Mouse (Mus musculus): Measurements from ENCODE around the gene Tmem139.

The Tmem139 gene

GRCm38 (mm10) chr6:42261524-42262170 lies at the start of gene Tmem139:
TSS of gene Tmem139 (plus strand) at chr6:42261970.
- DNase-seq = no peak

GRCm38 (mm10) chr6:42215028-42215427 lies 46.7 kb upstream of the Tmem139 start, which contains the start of gene Tas2r144:
TSS of gene Tas2r144 (plus strand) at chr6:42215328.
- DNase-seq = no peak

- peak; percentile 3 for DNase-seq
Measured at GRCm38 (mm10) chr6:42222286-42222685, 39.5 kb upstream of the Tmem139 start.

GRCm38 (mm10) chr6:42225046-42225445 lies 36.7 kb upstream of the Tmem139 start:
- no peak for DNase-seq

GRCm38 (mm10) chr6:42227240-42228101 lies 34.3 kb upstream of the Tmem139 start:
- peak; percentile 62 for DNase-seq

GRCm38 (mm10) chr6:42229610-42230009 lies 32.2 kb upstream of the Tmem139 start:
- DNase-seq = no peak

GRCm38 (mm10) chr6:42231191-42231590 lies 30.6 kb upstream of the Tmem139 start:
- DNase-seq = no peak

- DNase-seq = no peak
Measured at GRCm38 (mm10) chr6:42237276-42237805, 24.4 kb upstream of the Tmem139 start.

GRCm38 (mm10) chr6:42241311-42242045 lies 20.3 kb upstream of the Tmem139 start:
- DNase-seq = no peak

GRCm38 (mm10) chr6:42245711-42246353 lies 15.9 kb upstream of the Tmem139 start, which contains the start of gene Gstk1:
TSS of gene Gstk1 (plus strand) at chr6:42245935.
- peak; percentile 53 for DNase-seq

GRCm38 (mm10) chr6:42247173-42247572 lies 14.6 kb upstream of the Tmem139 start:
- DNase-seq = no peak

- DNase-seq = no peak
Measured at GRCm38 (mm10) chr6:42247981-42248380, 13.8 kb upstream of the Tmem139 start.

GRCm38 (mm10) chr6:42251791-42252190 lies 10.0 kb upstream of the Tmem139 start:
- DNase-seq = no peak

- no peak for DNase-seq
Measured at GRCm38 (mm10) chr6:42253103-42253502, 8.7 kb upstream of the Tmem139 start.

- peak; percentile 18 for DNase-seq
Measured at GRCm38 (mm10) chr6:42257303-42257863, 4.4 kb upstream of the Tmem139 start.

- no peak for DNase-seq
Measured at GRCm38 (mm10) chr6:42260430-42260829, 1.3 kb upstream of the Tmem139 start.

- DNase-seq = peak; percentile 97
Measured at GRCm38 (mm10) chr6:42264626-42265312, 3.0 kb downstream of the Tmem139 start, which contains the start of gene Casp2. TSS of gene Casp2 (plus strand) at chr6:42264985.

GRCm38 (mm10) chr6:42265391-42266330 lies 3.9 kb downstream of the Tmem139 start:
- no peak for DNase-seq

GRCm38 (mm10) chr6:42270817-42271216 lies 9.0 kb downstream of the Tmem139 start:
- DNase-seq = no peak

GRCm38 (mm10) chr6:42276151-42276550 lies 14.4 kb downstream of the Tmem139 start:
- DNase-seq = no peak

Measured in cerebellum, adult 8-10 months (tissue).